ENCODE assay signal across 27 mouse cellular contexts in genomic region chr12:60344437-60344836, GRCm38 (mm10).
"Had no signal": no experiment of that assay in that cellular context is flagged by ENCODE, and none has a peak within 500 bp of the region (broad histone marks: within the 10 kb centered on the region; RNA-seq: fewer than 3 reads in every experiment).

No protein-coding gene starts in this region.

- H3K4me3 ChIP-seq: limb, embryonic 10.5 days; limb, embryonic 12.5 days; limb, embryonic 13.5 days; limb, embryonic 15.5 days; liver, embryonic 12.5 days; liver, embryonic 13.5 days; liver, embryonic 15.5 days; lung, embryonic 15.5 days; megakaryocyte, embryonic 14.5 days; midbrain, embryonic 10.5 days; midbrain, embryonic 12.5 days; midbrain, embryonic 13.5 days; midbrain, embryonic 15.5 days; neural tube, embryonic 12.5 days; neural tube, embryonic 13.5 days had no signal

- DNase-seq: left cerebral cortex, postnatal 4 days; liver; liver, embryonic 13.5 days; liver, postnatal 0 days; lung, adult 18-20 months; lung, embryonic 14.5 days; lung, postnatal 10 days; lung, postnatal 14 days; lung, postnatal 36 days; lung, postnatal 4 days; midbrain, embryonic 14.5 days had no signal

- H3K36me3 ChIP-seq: limb, embryonic 10.5 days; limb, embryonic 12.5 days; limb, embryonic 13.5 days; limb, embryonic 15.5 days; liver, embryonic 12.5 days; liver, embryonic 13.5 days; liver, embryonic 15.5 days; lung, embryonic 15.5 days; midbrain, embryonic 10.5 days; midbrain, embryonic 12.5 days; midbrain, embryonic 13.5 days; midbrain, embryonic 15.5 days; neural tube, embryonic 12.5 days; neural tube, embryonic 13.5 days had no signal

- H3K4me1 ChIP-seq: limb, embryonic 10.5 days; limb, embryonic 12.5 days; limb, embryonic 13.5 days; limb, embryonic 15.5 days; liver, embryonic 12.5 days; liver, embryonic 13.5 days; liver, embryonic 15.5 days; lung, embryonic 15.5 days; megakaryocyte, embryonic 14.5 days; midbrain, embryonic 10.5 days; midbrain, embryonic 12.5 days; midbrain, embryonic 13.5 days; midbrain, embryonic 15.5 days; neural tube, embryonic 12.5 days; neural tube, embryonic 13.5 days had no signal

- H3K27me3 ChIP-seq: limb, embryonic 12.5 days; limb, embryonic 13.5 days; limb, embryonic 15.5 days; liver, embryonic 12.5 days; liver, embryonic 13.5 days; liver, embryonic 15.5 days; lung, embryonic 15.5 days; megakaryocyte, embryonic 14.5 days; midbrain, embryonic 12.5 days; midbrain, embryonic 13.5 days; midbrain, embryonic 15.5 days; neural tube, embryonic 12.5 days; neural tube, embryonic 13.5 days had no signal

- H3K4me2 ChIP-seq: limb, embryonic 12.5 days; limb, embryonic 13.5 days; limb, embryonic 15.5 days; liver, embryonic 11.5 days; liver, embryonic 12.5 days; liver, embryonic 13.5 days; liver, embryonic 15.5 days; lung, embryonic 14.5 days; lung, embryonic 15.5 days; midbrain, embryonic 11.5 days; midbrain, embryonic 12.5 days; midbrain, embryonic 13.5 days; midbrain, embryonic 15.5 days; neural tube, embryonic 12.5 days; neural tube, embryonic 13.5 days had no signal
